Mouse (Mus musculus) heart, adult 9 months (tissue): ENCODE results near the gene Fbxw10.

Source experiments
- DNase-seq, 2 experiments: peaks; one replicate each; pipeline ENCODE4 v3.0.0; 2022; ENCODE audit warnings: low spot score in 2 of 2

Fbxw10 gene

GRCm38 (mm10) chr11:62846961-62847654 lies at the start of gene Fbxw10:
TSS of gene Fbxw10 (plus strand) at chr11:62847069.
- peak in 1 of 2 experiments; percentile 45 for DNase-seq

GRCm38 (mm10) chr11:62804119-62804518 lies 42.8 kb upstream of the Fbxw10 start:
- no peak for DNase-seq

GRCm38 (mm10) chr11:62807965-62808364 lies 38.9 kb upstream of the Fbxw10 start:
- no peak for DNase-seq

DNA sequence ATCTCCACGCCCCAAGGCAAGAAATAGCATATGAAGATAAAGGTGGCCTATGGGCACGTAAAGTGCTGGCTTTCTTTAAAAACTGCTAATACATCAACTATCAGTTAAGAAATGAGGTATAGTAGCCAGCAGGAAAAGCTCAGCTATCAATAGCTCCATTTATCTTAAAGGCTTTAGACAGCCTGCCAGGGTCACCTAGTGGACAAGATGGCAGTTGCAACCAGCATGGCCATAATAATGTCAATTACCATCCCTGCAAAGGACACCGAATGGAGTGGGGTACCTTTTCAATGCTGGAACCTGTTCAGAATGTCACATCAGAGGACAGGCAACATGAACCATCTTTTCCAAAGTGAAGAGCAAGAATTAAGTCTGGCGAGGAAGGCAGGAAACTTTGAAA lies 37.7 kb upstream of the Fbxw10 start:
- no peak for DNase-seq

DNA sequence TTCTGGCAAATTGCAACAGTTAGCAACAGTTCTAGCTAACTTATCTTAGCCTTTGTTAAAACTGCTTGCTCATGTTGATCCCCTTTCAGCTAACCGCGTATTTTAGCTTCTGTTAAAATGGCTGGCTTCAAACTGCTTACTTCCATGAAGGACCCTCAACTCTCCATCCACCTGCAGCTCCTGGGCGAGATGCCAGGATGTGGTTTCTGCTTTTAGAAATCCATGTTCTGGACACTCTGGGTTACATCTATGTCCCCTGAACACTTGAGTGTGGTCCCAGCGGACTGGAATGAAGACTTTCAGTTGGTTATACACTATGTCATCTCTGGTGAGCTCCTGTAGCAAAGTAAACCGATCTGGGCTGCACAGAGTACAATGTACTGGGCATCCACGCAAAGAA lies 34.6 kb upstream of the Fbxw10 start:
- no peak for DNase-seq

GRCm38 (mm10) chr11:62813497-62813896 lies 33.4 kb upstream of the Fbxw10 start:
- DNase-seq, result no peak

GRCm38 (mm10) chr11:62813970-62814624 lies 32.8 kb upstream of the Fbxw10 start:
- no peak for DNase-seq

- DNase-seq, result no peak
Observed at GRCm38 (mm10) chr11:62814625-62815024, 32.2 kb upstream of the Fbxw10 start.

DNA sequence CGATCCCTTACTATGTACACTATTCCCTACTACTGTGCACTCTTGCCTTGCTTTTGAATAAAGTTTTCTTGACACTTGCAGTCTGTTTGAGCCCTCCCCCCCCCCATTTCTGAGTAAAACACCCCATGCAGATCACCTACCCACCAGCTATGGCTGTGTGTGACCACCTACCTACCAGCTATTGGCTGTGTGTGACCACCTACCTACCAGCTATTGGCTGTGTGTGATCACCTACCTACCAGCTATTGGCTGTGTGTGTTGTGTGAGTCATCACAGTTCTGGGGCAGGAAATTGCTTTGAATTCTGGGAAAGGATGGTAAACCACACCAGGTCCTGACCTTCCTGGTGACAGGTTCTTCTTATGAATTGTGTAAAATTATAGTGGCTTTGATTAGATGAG lies 31.4 kb upstream of the Fbxw10 start:
- no peak for DNase-seq

DNA sequence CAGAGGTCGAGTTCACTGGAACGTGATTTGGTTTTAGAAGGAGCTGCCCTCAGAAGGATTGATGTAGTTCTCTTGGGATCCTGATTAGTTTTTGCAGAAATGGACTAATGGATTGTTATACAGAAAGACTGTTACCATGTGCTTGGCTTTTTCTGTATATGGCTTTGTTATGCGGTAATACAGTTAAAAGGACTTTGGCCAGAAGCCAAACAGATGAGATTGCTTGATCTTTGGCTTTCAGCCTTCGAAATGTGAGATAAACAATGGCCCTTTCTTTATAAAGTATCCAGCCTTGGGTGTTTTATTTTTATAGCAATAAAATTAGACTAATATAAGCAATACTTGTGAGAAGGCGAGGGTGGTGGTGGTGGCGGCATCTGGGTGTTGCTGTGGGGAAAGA lies 30.3 kb upstream of the Fbxw10 start:
- DNase-seq, result no peak

GRCm38 (mm10) chr11:62819059-62819686 lies 27.7 kb upstream of the Fbxw10 start:
- DNase-seq, result no peak

DNA sequence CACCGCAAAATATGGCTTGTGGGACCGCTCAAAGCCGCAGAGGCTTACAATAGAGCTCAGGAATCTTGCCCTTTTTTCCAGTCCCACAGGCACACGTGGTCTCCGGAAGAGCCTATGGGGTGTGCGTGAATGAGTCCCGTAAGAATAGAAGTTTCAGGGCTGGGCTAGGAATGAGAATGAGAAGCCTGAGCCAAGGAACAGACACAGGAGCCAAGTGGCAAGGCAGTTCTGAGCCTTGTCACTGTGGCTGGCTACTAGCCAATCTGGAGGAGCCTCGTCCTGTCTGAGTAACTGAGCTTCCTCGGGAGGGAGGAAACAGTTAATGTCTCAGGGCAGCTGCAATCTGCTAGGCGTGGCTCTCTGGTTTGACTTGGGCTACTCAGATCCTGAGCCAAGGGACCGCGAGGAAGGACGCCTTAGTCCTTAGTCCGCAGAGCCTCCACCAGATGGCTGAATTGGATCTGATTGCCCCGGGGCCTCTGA lies 26.8 kb upstream of the Fbxw10 start, which contains the start of gene Trim16:
Gene Trim16, plus strand, starts transcription at position 173 of the 483 bp plus-strand sequence.
- DNase-seq, result peak; percentile 89 to 90

DNA sequence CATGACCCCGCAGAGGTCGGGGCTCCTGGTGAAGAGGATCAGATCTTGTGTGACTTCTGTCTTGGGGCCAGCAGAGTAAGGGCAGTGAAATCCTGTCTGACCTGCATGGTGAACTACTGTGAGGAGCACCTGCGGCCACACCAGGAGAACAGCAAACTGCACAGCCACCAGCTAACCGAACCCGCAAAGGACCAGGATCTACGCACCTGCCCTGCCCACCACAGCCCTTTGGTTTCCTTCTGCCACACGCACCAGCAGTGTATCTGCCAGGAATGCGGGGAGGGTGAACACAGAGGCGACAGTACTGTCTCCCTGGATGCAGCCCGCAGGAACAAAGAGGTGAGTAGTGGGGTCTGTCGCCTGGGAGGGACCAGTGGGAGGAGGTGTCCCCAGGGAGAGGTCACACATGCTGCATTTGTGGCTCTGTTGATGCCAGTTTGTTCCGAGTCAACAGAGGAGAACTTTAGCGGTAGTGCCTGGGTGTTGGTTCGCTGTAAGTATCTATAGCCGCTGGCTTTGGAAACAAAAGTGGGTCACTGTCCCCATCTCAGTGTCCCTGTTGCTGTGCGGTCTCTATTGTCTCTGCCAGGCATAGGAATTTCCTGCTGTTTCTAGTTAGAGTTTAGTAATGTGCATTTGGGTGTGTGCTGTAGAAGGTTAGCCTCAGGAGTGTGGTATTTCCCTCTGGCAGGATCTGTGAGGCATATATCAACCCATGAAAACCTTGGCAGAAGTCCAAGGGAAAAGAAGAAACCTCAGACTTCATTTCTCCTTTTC lies 26.0 kb upstream of the Fbxw10 start:
- peak; percentile 42 to 50 for DNase-seq

GRCm38 (mm10) chr11:62821893-62822292 lies 25.0 kb upstream of the Fbxw10 start:
- DNase-seq, result peak; percentile 71 to 72

DNA sequence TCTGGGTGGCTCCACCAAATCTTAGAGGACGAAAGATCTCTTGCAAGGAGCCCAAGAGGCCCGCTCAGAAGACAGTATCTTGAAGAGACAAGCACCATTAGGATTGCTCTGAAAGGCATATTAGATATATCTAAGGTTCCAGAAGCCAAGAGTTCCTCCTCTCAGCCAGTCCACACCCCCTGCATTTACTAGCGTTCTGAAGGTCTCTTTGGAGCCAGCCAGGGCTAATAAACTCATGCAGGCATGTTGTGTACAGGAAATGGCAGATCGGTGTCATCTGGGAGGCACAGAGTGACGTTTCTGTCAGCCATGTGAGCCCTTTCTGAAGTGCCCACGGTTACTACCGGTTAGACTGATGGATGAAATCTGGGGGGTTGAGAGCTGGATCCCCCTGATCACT lies 22.7 kb upstream of the Fbxw10 start:
- DNase-seq, result no peak

DNA sequence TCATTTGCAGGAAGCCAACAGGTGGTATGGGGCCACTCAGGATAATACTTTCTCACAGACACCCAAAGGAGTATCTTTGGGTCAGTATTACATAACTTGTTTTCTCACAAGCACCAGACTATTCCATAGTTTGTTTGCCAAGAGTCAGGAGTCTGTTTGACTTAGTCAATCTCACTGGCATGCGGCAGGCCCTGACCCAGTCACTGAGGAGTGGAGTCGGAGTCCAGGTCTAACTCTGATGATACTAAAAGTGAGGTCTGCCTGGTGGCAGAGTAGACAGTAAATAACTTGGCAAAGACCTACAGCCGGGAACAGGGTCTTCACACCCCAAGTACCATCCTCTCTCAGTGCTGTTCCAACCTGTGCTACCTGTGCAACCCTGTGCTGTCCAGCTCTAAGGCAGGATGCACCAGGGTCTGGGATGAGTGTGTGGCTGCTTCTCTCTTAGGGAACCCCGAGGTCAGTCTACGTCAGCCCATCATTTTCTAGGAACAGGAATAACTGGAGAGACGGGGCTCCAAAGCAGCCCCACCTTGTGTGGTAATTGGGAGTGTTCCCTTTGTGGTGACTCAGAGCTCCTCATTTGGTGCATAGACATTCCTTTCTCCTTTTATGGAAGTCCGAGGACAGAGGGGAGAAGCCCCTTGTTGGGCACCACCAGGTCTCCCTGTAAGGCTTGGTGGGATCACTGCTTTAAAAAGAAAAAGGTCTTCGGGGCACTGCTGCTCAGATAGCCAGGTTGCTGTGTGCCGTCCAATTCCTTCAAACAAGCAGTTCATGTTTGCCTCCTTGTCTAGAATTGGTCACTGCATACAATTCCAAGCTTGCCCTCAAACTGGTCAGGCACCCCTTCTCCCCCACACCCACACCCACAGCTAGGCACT lies 21.4 kb upstream of the Fbxw10 start:
- DNase-seq, result no peak

DNA sequence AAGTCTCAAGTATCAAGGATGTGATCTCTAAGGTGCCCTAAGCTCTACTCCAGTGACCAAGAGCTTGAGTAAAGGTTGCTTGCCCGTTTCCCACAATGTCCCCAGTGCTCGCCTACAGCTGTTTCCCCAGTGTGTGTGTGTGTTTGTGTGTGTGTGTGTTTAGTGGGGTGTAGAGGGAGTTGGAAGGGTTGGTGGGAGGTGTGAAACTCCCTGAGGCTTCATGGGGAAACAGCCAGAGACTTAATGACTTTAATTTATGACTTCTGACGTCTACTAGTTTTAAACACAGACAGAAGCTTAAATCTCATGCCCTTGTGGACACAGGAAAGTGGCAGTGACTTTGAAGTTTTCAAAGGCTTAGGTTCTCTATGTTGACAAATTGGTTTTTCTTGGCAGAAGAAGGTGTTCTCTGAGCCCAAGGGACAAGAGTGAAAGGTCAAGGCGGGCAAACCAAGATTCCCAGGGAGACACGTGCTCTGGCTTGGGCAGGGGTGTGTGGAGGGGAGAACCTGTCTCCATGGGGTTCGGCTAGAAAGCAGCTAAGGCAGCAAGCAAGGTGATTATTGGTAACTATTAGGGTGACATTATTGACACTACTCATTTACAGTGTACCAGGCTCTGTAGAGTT lies 20.6 kb upstream of the Fbxw10 start:
- DNase-seq, result no peak

GRCm38 (mm10) chr11:62827135-62827534 lies 19.7 kb upstream of the Fbxw10 start:
- DNase-seq, result no peak

DNA sequence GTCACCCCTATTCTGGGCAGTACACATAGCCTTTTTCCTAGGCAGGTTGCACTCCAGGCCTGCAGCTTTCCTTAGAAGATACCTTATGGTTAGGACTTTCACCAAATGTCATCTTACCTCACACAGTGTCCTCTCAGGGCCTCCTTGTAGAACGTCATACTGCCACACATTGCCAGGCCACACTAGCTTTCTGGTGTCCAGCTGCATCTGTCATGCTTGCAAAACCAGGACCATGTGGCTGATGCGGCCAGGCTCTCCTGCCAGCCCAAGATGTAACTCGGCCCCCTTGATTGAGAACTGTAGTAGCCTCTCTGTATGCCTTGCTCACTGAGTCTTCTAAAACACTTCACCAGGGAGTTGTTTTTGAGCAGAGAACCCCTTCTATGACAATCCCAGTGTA lies 19.0 kb upstream of the Fbxw10 start:
- DNase-seq, result no peak

- no peak for DNase-seq
Observed at GRCm38 (mm10) chr11:62830387-62830786, 16.5 kb upstream of the Fbxw10 start.

DNA sequence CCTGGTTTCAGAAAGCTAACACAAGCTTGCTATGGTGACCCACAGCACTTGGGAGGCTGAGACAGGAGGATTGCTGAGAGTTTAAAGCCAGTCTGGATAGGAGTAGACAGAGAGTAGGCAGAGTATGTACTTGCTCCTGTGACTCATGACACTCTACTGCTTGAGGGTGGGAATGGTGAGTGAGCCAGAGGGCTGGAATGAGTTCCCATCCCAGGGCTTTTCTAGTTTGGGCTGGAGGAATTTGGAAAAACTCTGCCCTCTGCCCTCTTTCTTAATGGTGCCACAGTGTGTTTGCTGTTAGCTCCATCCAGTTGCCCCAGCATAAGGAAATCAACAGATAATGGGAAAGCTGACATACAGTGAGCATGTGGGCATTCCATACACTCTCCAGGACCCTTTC lies 15.0 kb upstream of the Fbxw10 start:
- no peak for DNase-seq
